ENCODE assay signal across 8 mouse cellular contexts in genomic region chr5:145140611-145141010, GRCm38 (mm10). TPM values are rescaled to one million over a fixed set of nuclear protein-coding genes. Genes with fewer than 3 reads are reported as not detected.
DNase-seq lines count a peak whose midpoint lies in the region; ATAC-seq and TF ChIP-seq lines count a peak whose summit lies in the region.

No protein-coding gene starts in this region.

- under 1% methylated on average over 18 of the region's 18 CpGs for WGBS in lung, embryonic 15.5 days
- under 1% methylated on average over 18 of the region's 18 CpGs for WGBS in heart, postnatal 0 days
- under 1% methylated on average over 18 of the region's 18 CpGs for WGBS in liver, postnatal 0 days (ENCODE audit: insufficient replicate concordance)

- H3K4me1 ChIP-seq in lung, embryonic 15.5 days: peaks cover 22% of the 10 kb centered on the region
- H3K4me1 ChIP-seq in heart, postnatal 0 days (ENCODE audit: control insufficient read depth, insufficient read depth): peaks cover 16% of the 10 kb centered on the region
- peaks cover 23% of the 10 kb centered on the region for H3K4me1 ChIP-seq in liver, postnatal 0 days (ENCODE audit: insufficient read depth)

- TF ChIP-seq EP300 in heart, postnatal 0 days (IDR thresholded peaks at IDR 0.05; ENCODE audit: low read depth): no peak
- TF ChIP-seq EP300 in liver, postnatal 0 days (IDR thresholded peaks at IDR 0.05; ENCODE audit: low read depth): no peak

- peak overlapping the region; percentile 81 for H3K4me3 ChIP-seq in lung, embryonic 15.5 days
- H3K4me3 ChIP-seq in heart, postnatal 0 days (ENCODE audit: low read depth, low read length): peak overlapping the region; percentile 90
- peak overlapping the region; percentile 84 for H3K4me3 ChIP-seq in liver, postnatal 0 days (ENCODE audit: low read depth, low read length)

- no peak for TF ChIP-seq CTCF in heart, postnatal 0 days (IDR thresholded peaks at IDR 0.05; ENCODE audit: low read depth)
- no peak for TF ChIP-seq CTCF in liver, postnatal 0 days (IDR thresholded peaks at IDR 0.05; ENCODE audit: low read depth)

- no peak for ATAC-seq in lung, embryonic 15.5 days (ENCODE audit: borderline replicate concordance, extremely low read depth, low FRiP score, low TSS enrichment)
- ATAC-seq in common myeloid progenitor, adult 5-6 weeks (replicated peaks; ENCODE audit: low read depth, poor library complexity, severe bottlenecking): peak; percentile 10; the same call in 1 of the 2 replicates
- ATAC-seq in heart, postnatal 0 days (ENCODE audit: insufficient read depth, low read depth): no peak
- peak; percentile 37 for ATAC-seq in liver, postnatal 0 days

- peak overlapping the region; percentile 70 for H3K4me2 ChIP-seq in lung, embryonic 15.5 days
- peak overlapping the region; percentile 85 for H3K4me2 ChIP-seq in heart, postnatal 0 days (ENCODE audit: low read depth, low read length)
- H3K4me2 ChIP-seq in liver, postnatal 0 days (ENCODE audit: low read depth, low read length): peak overlapping the region; percentile 91

- H3K27ac ChIP-seq in lung, embryonic 15.5 days: peak overlapping the region; percentile 77
- H3K27ac ChIP-seq in heart, postnatal 0 days (ENCODE audit: low read depth): peak overlapping the region; percentile 88
- peak overlapping the region; percentile 93 for H3K27ac ChIP-seq in liver, postnatal 0 days (ENCODE audit: low read depth)

- peak overlapping the region; percentile 86 for H3K9ac ChIP-seq in lung, embryonic 15.5 days
- H3K9ac ChIP-seq in heart, postnatal 0 days (replicated peaks; ENCODE audit: low read depth, low read length): peak overlapping the region; percentile 82
- H3K9ac ChIP-seq in liver, postnatal 0 days (replicated peaks): peak overlapping the region; percentile 89

- DNase-seq in lung, adult 18-20 months: no peak
- no peak for DNase-seq in heart, postnatal 0 days (ENCODE audit: low spot score)
- DNase-seq in liver, postnatal 0 days: no peak
- no peak for DNase-seq in urinary bladder, postnatal 36 days (ENCODE audit: low spot score in 2 of 2)
- DNase-seq in right cerebral cortex, postnatal 4 days: no peak
- DNase-seq in testis, postnatal 10 days (ENCODE audit: low spot score): no peak

- no peaks in the 10 kb centered on the region for H3K27me3 ChIP-seq in lung, embryonic 15.5 days
- no peaks in the 10 kb centered on the region for H3K27me3 ChIP-seq in heart, postnatal 0 days (ENCODE audit: control insufficient read depth, insufficient read depth, low read length)
- H3K27me3 ChIP-seq in liver, postnatal 0 days (ENCODE audit: insufficient read depth, low read length): no peaks in the 10 kb centered on the region

- no peaks in the 10 kb centered on the region for H3K9me3 ChIP-seq in lung, embryonic 15.5 days
- no peaks in the 10 kb centered on the region for H3K9me3 ChIP-seq in heart, postnatal 0 days (replicated peaks; ENCODE audit: control insufficient read depth, low read length)
- H3K9me3 ChIP-seq in liver, postnatal 0 days (ENCODE audit: low read length): no peaks in the 10 kb centered on the region

- peaks cover 56% of the 10 kb centered on the region for H3K36me3 ChIP-seq in lung, embryonic 15.5 days
- peaks cover 54% of the 10 kb centered on the region for H3K36me3 ChIP-seq in heart, postnatal 0 days (replicated peaks; ENCODE audit: control insufficient read depth, insufficient read depth, low read length)
- H3K36me3 ChIP-seq in liver, postnatal 0 days (replicated peaks; ENCODE audit: insufficient read depth, low read length): peaks cover 47% of the 10 kb centered on the region

RNA-seq across cellular contexts. Expression of gene Bud31, which starts 0.4 kb away (rescaled TPM):
- polyA plus RNA-seq in lung, embryonic 15.5 days (2015; fragmentation: Nextera tagmentation; extraction: Ambion mirVana): 187 and 190 TPM in 2 replicates
- 188 and 253 TPM in 2 replicates for total RNA-seq in common myeloid progenitor, adult 5-6 weeks (2017)
- total RNA-seq in heart, postnatal 0 days (2014; rRNA removed; ENCODE audit: low replicate concordance): 61.2 and 91.1 TPM in 2 replicates
- polyA plus RNA-seq in heart, postnatal 0 days (2015; fragmentation: Nextera tagmentation; extraction: Ambion mirVana): 119 and 121 TPM in 2 replicates
- polyA plus RNA-seq in liver, postnatal 0 days (2015; fragmentation: Nextera tagmentation; extraction: Ambion mirVana): 94.8 and 97.2 TPM in 2 replicates

RNA-seq across cellular contexts. Expression of gene Pdap1, which starts 0.6 kb away (rescaled TPM):
- 79.2 and 81.1 TPM in 2 replicates for polyA plus RNA-seq in lung, embryonic 15.5 days (2015; fragmentation: Nextera tagmentation; extraction: Ambion mirVana)
- total RNA-seq in common myeloid progenitor, adult 5-6 weeks (2017): 164 and 249 TPM in 2 replicates
- 8.6 and 15.9 TPM in 2 replicates for total RNA-seq in heart, postnatal 0 days (2014; rRNA removed; ENCODE audit: low replicate concordance)
- polyA plus RNA-seq in heart, postnatal 0 days (2015; fragmentation: Nextera tagmentation; extraction: Ambion mirVana): 58.0 and 58.1 TPM in 2 replicates
- polyA plus RNA-seq in liver, postnatal 0 days (2015; fragmentation: Nextera tagmentation; extraction: Ambion mirVana): 32.5 and 34.0 TPM in 2 replicates

RNA-seq across cellular contexts. Expression of gene Ptcd1, which starts 26.3 kb away (rescaled TPM):
- polyA plus RNA-seq in lung, embryonic 15.5 days (2015; fragmentation: Nextera tagmentation; extraction: Ambion mirVana): 15.6 and 16.9 TPM in 2 replicates
- total RNA-seq in common myeloid progenitor, adult 5-6 weeks (2017): 15.1 and 15.3 TPM in 2 replicates
- total RNA-seq in heart, postnatal 0 days (2014; rRNA removed; ENCODE audit: low replicate concordance): 13.5 and 28.1 TPM in 2 replicates
- 15.5 and 15.7 TPM in 2 replicates for polyA plus RNA-seq in heart, postnatal 0 days (2015; fragmentation: Nextera tagmentation; extraction: Ambion mirVana)
- 4.4 and 5.5 TPM in 2 replicates for polyA plus RNA-seq in liver, postnatal 0 days (2015; fragmentation: Nextera tagmentation; extraction: Ambion mirVana)

RNA-seq across cellular contexts. Expression of gene Cpsf4, which starts 26.4 kb away (rescaled TPM):
- polyA plus RNA-seq in lung, embryonic 15.5 days (2015; fragmentation: Nextera tagmentation; extraction: Ambion mirVana): 55.0 and 56.2 TPM in 2 replicates
- total RNA-seq in common myeloid progenitor, adult 5-6 weeks (2017): 38.3 and 45.7 TPM in 2 replicates
- total RNA-seq in heart, postnatal 0 days (2014; rRNA removed; ENCODE audit: low replicate concordance): 20.0 and 21.5 TPM in 2 replicates
- polyA plus RNA-seq in heart, postnatal 0 days (2015; fragmentation: Nextera tagmentation; extraction: Ambion mirVana): 14.5 and 14.9 TPM in 2 replicates
- polyA plus RNA-seq in liver, postnatal 0 days (2015; fragmentation: Nextera tagmentation; extraction: Ambion mirVana): 18.1 and 19.3 TPM in 2 replicates

RNA-seq across cellular contexts. Expression of gene Arpc1b, which starts 26.6 kb away (rescaled TPM):
- 359 and 378 TPM in 2 replicates for polyA plus RNA-seq in lung, embryonic 15.5 days (2015; fragmentation: Nextera tagmentation; extraction: Ambion mirVana)
- total RNA-seq in common myeloid progenitor, adult 5-6 weeks (2017): 144 and 160 TPM in 2 replicates
- total RNA-seq in heart, postnatal 0 days (2014; rRNA removed; ENCODE audit: low replicate concordance): 105 and 267 TPM in 2 replicates
- 179 and 181 TPM in 2 replicates for polyA plus RNA-seq in heart, postnatal 0 days (2015; fragmentation: Nextera tagmentation; extraction: Ambion mirVana)
- polyA plus RNA-seq in liver, postnatal 0 days (2015; fragmentation: Nextera tagmentation; extraction: Ambion mirVana): 157 and 181 TPM in 2 replicates

Comparison
In these comparisons a context has a peak if more than half of its experiments do, and no peak if none do; other contexts are left out.
1. ATAC-seq: peak in common myeloid progenitor, adult 5-6 weeks (single experiment) and liver, postnatal 0 days (single experiment); none in lung, embryonic 15.5 days (single experiment) and heart, postnatal 0 days (single experiment).
2. Peak in every context shown above with its lines, with median percentiles within 50 percentile points of each other: H3K27ac ChIP-seq, H3K4me2 ChIP-seq, H3K4me3 ChIP-seq and H3K9ac ChIP-seq.